Mouse (Mus musculus) heart, adult 2 months (tissue): ENCODE data around the gene Mdfic.

ENCODE experiments used
- CTCF ChIP-seq: fragments of 200-600 bp; IDR thresholded peaks from 2 replicates; pipeline ENCODE4 v1.8.1; 2022; ENCODE audit warnings: antibody characterized with exemption, mild to moderate bottlenecking, moderate library complexity
- POLR2A ChIP-seq: fragments of 200-500 bp; IDR thresholded peaks from 2 replicates; pipeline ENCODE4 v1.6.1; 2011; ENCODE audit warnings: mild to moderate bottlenecking, low read depth, low read length, control low read depth; ENCODE audit not compliant: insufficient read depth

GRCm38 (mm10) chr6:15720818-15721715 lies 606 bp downstream of the Mdfic start:
- TF ChIP-seq CTCF (no peak), POLR2A (peak; percentile 63)
